Mouse (Mus musculus): ENCODE results near the gene Stx11.

Gene Stx11

DNA sequence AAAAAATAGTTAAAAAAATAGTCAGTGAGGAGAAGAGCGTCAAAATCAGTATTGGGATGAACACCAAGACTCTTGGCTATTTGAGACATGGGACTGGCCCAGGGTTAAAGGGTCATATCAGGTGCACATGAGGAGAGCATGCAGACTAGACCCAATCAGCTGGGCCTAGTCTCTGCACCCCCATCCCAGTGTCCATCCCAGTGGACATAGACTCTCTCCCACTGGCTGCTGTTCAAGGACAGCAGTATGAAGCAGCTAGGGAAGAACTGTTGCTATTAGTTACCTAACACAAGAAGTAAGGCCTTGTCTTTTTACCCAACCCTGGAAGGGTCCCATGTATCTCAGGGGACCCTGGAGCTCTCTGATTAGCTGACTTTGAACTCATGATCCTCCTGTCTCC, 49.9 kb downstream of the Stx11 start:
- DNase-seq (ENCODE audit: low spot score): no peak

DNA sequence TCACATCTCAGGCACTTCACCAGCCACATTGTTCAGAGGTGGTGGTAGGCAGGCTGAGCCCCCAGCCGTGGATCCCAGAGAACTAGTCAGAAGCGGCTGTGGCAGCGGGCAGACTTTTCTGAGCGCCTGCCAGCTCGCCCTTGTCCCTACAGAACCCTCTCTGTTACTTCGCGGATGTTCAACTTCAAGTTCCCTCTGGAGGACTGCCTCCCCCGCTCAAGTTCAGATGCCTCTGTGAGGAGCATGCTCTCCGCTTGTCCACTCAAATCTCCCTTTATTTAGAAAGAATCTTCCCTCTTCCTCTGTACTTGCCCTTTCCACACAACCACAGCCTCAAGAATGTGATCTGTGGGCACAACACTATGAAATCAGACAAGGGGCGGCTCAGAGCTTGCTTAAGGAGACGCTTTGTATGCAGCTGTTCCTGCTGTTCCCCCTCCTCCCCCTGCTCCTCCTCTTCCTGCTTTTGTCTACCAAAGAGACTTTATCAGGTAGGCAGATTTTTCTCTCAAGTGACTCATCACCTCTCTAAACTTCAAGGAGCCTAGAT, 52.0 kb downstream of the Stx11 start:
- DNase-seq (ENCODE audit: low spot score): no peak

DNA sequence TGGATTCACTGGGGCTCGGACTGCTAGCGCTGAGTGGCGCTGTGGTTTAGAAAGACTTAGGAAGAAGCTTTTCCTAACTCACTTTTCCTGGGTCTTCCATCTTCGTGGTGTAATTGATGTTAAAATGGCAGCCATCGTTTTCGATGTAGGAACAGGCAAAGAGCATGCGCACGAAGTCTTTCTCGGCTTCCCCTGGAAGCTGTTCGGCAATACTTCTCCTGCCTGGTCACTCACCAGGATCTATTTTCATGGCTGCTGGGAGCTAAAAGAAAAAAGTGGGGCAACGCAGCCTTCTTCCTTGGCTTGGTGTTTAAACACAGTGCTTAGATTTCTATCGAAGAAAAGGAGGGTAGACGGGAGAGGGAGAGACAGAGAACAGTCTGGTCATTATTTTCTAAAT, 52.6 kb downstream of the Stx11 start:
- DNase-seq (ENCODE audit: low spot score): no peak

DNA sequence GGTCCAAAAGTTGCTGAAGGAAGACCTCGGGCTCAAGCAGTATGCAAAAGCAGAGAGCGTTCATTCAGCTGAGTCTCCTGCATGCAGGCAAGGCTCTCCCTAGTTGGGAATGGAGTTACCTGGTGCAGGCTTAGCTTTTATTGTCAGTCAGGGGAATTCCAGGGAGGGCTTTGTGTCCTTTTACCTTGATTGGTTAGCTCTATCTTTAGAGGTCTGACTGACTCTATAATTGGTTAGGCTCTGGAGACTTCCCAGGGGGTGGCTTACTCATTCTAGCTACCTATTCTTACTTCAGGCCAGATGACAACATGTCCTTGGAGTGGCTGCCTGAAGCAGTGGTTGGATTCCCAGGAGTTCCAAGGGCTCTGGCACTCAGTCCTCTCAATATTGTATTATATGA, 54.2 kb downstream of the Stx11 start:
- no peak for DNase-seq (ENCODE audit: low spot score)

DNA sequence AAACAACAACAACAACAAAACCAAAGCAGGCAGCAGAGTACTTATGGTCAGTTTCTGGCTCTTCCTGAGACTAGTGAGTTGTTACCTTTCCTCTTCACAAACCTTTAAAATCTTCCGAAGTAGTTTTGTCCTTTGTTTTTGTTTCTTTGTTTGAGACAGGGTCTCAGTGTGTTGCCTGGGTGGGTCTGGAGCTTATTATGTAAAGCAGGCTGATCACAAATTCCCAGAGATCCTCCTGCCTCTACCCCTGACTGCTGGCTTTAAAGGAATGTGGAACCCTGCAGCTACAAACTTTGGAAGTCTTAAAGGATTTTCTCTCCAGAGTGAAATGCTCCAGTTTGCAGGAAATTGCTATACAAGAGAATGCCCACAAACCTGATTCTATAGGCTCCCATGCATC, 54.9 kb downstream of the Stx11 start:
- no peak for DNase-seq (ENCODE audit: low spot score)

DNA sequence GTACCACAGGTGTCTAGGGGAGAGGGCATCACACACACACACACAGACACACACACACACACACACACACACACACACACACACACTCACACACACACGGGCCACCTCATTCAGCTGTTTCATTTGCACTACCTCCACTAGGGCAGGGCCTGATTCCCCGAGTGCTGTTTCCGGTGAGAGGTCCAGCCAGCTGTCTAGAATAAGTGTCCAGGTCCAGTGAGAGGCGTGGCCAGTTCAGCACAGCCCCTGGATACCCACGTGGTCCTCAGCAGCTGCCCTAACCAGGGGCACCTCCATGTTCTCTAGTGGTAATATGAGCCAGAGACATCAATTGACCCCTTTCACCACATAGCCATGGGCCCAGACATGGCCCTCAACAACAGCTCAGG, 60.0 kb downstream of the Stx11 start:
- no peak for DNase-seq (ENCODE audit: low spot score)

DNA sequence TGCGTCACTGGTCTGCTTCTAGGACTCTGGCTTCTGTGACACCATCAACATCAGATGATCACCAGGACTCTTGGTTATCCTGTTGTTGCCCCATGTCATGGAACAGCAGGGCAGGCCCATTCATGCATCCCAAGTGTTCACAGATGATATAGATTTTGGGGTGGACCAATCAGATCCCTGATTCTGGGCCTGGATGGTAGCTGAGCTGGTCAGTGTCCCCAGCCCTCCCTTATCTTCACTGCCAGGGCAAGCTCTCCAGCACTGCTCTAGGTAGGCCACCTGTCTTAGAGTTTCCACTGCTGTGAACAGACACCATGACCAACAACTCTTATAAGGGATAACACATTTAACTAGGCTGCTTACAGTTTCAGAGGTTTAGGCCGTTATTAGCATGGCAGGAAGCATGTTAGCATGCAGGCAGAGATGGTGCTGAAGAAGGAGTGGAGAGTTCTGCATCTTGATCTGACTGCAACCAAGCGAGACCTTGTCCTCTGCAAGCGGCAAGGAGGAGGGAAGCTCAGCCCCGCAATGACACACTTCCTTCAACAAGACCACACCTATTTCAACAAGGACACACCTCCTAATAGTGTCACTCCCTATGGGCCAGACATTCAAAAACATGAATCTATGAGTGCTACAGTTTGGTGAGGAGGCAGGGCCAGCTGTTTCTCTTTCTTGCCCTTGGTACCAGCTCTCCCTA, 60.5 kb downstream of the Stx11 start:
- no peak for DNase-seq (ENCODE audit: low spot score)

DNA sequence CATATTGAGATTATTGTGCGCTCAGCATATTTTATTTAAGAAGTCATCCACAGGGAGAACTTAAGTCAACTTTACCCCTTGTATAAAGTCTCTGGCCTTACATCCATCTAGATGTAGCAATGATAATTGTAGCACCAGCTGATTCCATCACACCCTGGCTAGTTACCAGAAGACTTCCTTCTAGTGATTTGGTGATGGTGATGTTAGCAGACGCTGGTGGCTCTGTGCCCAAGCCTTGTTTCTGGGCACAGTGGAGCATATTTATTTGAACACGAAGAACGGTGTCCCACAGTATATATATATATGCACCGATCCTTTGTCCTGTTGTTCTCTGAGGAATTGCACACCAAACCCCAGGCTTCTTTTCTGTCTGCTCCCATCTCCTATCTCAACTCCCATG, 64.2 kb downstream of the Stx11 start:
- no peak for DNase-seq (ENCODE audit: low spot score)

DNA sequence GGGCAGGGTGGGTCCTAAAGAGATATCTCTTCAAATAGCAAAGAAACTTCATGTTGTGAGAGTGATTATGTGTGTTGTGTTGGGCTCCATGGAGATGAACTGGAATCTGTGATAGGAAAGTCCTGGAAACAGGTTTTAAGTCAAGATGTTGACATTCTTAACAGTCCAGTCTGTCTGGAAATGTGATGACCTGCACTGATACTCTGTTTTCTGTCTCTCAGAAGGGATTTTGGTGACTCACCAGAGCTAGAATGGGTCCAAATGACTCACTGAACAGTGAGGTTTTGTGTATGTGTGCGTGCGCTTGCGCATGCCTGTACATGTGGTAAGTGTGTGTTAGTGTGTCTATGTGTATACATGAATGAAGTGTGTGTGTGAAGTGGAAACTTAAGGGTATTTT, 70.8 kb downstream of the Stx11 start:
- DNase-seq (ENCODE audit: low spot score): no peak

DNA sequence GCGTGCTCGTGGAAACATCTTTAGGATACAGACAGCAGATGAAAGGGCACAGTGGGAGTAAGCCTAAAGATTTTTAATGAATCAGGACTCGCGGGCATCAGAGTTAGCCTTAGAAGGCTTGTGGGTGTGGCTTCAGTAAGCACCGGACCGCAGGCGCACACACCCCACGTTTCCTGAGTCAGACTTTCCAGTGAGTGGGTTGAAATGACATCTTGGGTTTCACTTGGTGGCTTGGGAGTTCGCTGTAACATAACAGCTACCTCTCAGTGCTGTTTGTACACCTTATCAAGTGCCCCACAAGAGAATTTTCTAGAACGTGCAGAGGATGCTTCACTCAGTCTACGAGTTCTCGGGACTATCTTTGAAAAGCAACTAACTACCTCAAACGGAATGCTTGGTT, 75.7 kb downstream of the Stx11 start:
- DNase-seq (ENCODE audit: low spot score): no peak

All from spleen, adult 12 weeks (tissue).